Mouse (Mus musculus) ES-CJ7 (cell line): ENCODE measurements at regions not wholly inside any gene's neighbourhood (a gene's known extent, or its start where the extent isn't known, plus 50 kb on each side); places are given as distances from the start of the nearest gene placed in this dataset.

Source experiments
- DNase-seq: peaks from one replicate; pipeline ENCODE4 v3.0.0; 2011; ENCODE audit warnings: low read depth, low spot score

DNA sequence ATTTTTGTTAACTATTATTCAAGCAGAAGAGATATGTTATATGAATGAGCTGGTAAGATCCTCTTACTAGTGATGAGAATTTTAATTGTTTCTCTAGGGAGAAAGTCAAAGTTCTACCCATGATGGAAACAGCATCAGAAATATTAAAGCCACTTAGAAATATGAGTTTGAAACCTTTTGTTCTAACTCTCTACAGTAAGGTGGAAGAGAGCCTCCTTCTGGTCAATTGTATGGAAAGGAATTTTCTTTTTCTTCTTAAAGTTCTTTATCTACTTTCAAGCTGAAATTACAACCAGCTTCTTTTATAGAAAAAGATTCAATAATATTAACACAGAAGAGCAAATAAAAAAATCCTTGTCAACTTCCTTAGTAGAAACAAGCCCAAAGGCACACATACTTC is 94.4 kb upstream of the E2f7 start:
- no peak for DNase-seq

DNA sequence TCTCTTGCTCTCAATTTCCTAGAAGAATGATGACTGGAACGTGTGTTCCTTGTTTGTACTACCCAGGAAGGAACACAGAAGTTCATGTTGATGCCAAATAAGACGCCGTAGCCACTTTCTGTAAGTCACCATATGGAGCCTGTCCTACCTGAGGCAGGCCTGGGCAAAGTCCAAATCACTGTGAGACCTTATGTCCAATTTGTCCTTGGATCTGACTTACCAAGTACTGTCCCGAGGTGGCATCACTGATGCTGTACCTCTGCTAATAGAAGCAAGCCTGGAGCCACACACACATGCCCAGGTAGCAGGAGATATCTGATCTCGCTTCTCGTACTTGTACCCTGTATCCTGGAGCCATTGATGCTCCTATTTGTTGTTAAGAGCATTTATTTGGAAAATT is 91.2 kb upstream of the E2f7 start:
- no peak for DNase-seq

DNA sequence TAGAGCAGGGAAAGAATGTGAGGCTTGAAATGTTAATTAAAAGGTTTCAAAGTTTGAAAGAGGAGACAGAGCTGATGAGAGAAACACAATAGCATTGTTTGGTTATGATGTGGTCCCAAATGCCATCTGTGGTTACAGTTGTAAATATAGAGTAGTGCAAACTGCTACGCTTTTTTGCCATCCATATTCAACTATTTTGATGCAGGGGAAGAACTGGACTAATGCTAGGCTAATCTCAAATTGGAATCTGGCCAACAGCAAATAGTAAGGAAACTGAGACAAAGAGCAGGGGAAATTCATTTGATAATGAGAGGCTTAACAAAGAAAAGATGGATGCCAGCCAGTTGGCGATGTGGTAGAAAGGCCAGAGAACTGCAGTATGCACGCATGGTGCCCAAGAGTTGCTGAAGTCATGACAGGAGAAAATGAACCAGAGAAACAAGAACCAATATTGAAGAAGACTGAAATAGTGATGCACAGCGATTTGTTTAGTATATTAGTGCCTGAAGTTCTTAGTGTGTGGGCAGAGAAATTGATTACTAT is 87.0 kb upstream of the E2f7 start:
- no peak for DNase-seq

DNA sequence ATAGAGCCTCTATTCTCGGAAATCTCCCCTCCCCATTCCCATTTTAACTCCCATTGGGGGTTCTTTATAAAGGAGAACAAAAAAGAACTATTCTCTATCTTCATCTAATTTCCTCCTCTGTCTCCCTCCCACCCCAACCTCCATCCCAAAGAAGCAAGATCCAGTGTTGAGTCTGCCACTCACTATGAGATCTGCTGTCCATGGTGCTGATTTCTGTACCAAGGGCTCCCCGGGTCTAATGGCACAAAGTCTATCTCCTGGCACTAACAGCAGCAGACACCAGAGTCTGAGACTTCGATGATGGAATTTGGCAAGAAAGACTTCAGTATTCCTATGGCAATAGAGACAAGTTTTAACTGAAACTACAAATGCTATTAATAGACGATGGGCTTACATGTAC is 68.7 kb upstream of the E2f7 start:
- DNase-seq: peak; percentile 60
